Mouse (Mus musculus): ENCODE measurements around the gene Slc48a1. TPM values are rescaled to one million over a fixed set of nuclear protein-coding genes. Genes with fewer than 3 reads are reported as not detected.
A peak's percentile ranks its signal among the peaks of the same experiment; 100 is the strongest.

Gene Slc48a1
- polyA plus RNA-seq, 1 experiment from 2014 or later = 33.6 TPM

- ATAC-seq (ENCODE audit: low FRiP score) (peak; percentile 84), DNase-seq (ENCODE audit: low spot score, missing footprints) (peak; percentile 97)
- H3K27ac ChIP-seq (ENCODE audit: low read depth, low read length) = no peak within 1 kb of the TSS
Observed at GRCm38 (mm10) chr15:97767280-97768186, 10.8 kb upstream of the Slc48a1 start, which contains the start of gene Rapgef3. Gene Rapgef3, minus strand, starts transcription at chr15:97767972.

GRCm38 (mm10) chr15:97768192-97768591 lies 10.1 kb upstream of the Slc48a1 start:
- Histone ChIP-seq H3K27ac (ENCODE audit: low read depth, low read length) (no peak overlapping the region), H3K4me1 (ENCODE audit: control insufficient read depth, insufficient read depth, low read length) (peaks cover 19% of the 10 kb centered on the region), H3K4me2 (peak overlapping the region; percentile 93), H3K4me3 (ENCODE audit: low read depth, low read length) (peak overlapping the region; percentile 39), H3K27me3 (ENCODE audit: control insufficient read depth, insufficient read depth, low read length) (peaks cover 22% of the 10 kb centered on the region), H3K36me3 (ENCODE audit: control insufficient read depth, insufficient read depth, low read length) (no peaks in the 10 kb centered on the region), H3K9ac (ENCODE audit: low read length) (peak overlapping the region; percentile 62), H3K9me3 (ENCODE audit: control insufficient read depth, low read length) (no peaks in the 10 kb centered on the region)
- DNase-seq (ENCODE audit: low spot score, missing footprints) (no peak), ATAC-seq (ENCODE audit: low FRiP score) (peak; percentile 31; the same call in 1 of the 2 replicates)
- 1% methylated on average over 18 of the region's 18 CpGs for WGBS

More at GRCm38 (mm10) chr15:97767280-97768186, 10.8 kb upstream of the Slc48a1 start, which contains the start of gene Rapgef3:
- H3K9ac ChIP-seq (ENCODE audit: low read length) = peak within 1 kb of the TSS; percentile 62
- under 1% methylated on average over 42 of the region's 44 CpGs for WGBS
- H3K4me2 ChIP-seq = peak within 1 kb of the TSS; percentile 93
- H3K27me3 ChIP-seq (ENCODE audit: control insufficient read depth, insufficient read depth, low read length) = peaks cover 22% of the 10 kb centered on the region
- H3K4me1 ChIP-seq (ENCODE audit: control insufficient read depth, insufficient read depth, low read length) = peaks cover 19% of the 10 kb centered on the region
- H3K9me3 ChIP-seq (ENCODE audit: control insufficient read depth, low read length) = no peaks in the 10 kb centered on the region
- peak within 1 kb of the TSS; percentile 39 for H3K4me3 ChIP-seq (ENCODE audit: low read depth, low read length)
- H3K36me3 ChIP-seq (ENCODE audit: control insufficient read depth, insufficient read depth, low read length) = no peaks in the 10 kb centered on the region

- 76% methylated on average over 8 of the region's 8 CpGs for WGBS
- Histone ChIP-seq H3K36me3 (ENCODE audit: control insufficient read depth, insufficient read depth, low read length) (no peaks in the 10 kb centered on the region), H3K27ac (ENCODE audit: low read depth, low read length) (no peak overlapping the region), H3K27me3 (ENCODE audit: control insufficient read depth, insufficient read depth, low read length) (peaks cover 20% of the 10 kb centered on the region), H3K4me1 (ENCODE audit: control insufficient read depth, insufficient read depth, low read length) (peaks cover 19% of the 10 kb centered on the region), H3K4me2 (no peak overlapping the region), H3K4me3 (ENCODE audit: low read depth, low read length) (no peak overlapping the region), H3K9ac (ENCODE audit: low read length) (no peak overlapping the region), H3K9me3 (ENCODE audit: control insufficient read depth, low read length) (no peaks in the 10 kb centered on the region)
- ATAC-seq (ENCODE audit: low FRiP score) = no peak
- no peak for DNase-seq (ENCODE audit: low spot score, missing footprints)
Observed at GRCm38 (mm10) chr15:97770280-97770679, 8.0 kb upstream of the Slc48a1 start.

GRCm38 (mm10) chr15:97773108-97773507 lies 5.2 kb upstream of the Slc48a1 start:
- no peaks in the 10 kb centered on the region for H3K36me3 ChIP-seq (ENCODE audit: control insufficient read depth, insufficient read depth, low read length)
- H3K4me1 ChIP-seq (ENCODE audit: control insufficient read depth, insufficient read depth, low read length) = no peaks in the 10 kb centered on the region; the same call in 1 of the 2 replicates
- no peak overlapping the region for H3K4me2 ChIP-seq
- 0 out of 2 replicates have a peak, but pooled peaks cover 5% of the 10 kb centered on the region for H3K27me3 ChIP-seq (ENCODE audit: control insufficient read depth, insufficient read depth, low read length)
- DNase-seq (ENCODE audit: low spot score, missing footprints) (no peak), ATAC-seq (ENCODE audit: low FRiP score) (0 out of 2 replicates have a peak, but pooled peaks have one; percentile 33)
- no peak overlapping the region for H3K4me3 ChIP-seq (ENCODE audit: low read depth, low read length)
- no peaks in the 10 kb centered on the region for H3K9me3 ChIP-seq (ENCODE audit: control insufficient read depth, low read length)
- 25% methylated on average over 5 of the region's 5 CpGs for WGBS
- H3K27ac ChIP-seq (ENCODE audit: low read depth, low read length) = no peak overlapping the region
- H3K9ac ChIP-seq (ENCODE audit: low read length) = no peak overlapping the region

GRCm38 (mm10) chr15:97773961-97774370 lies 4.4 kb upstream of the Slc48a1 start:
- Histone ChIP-seq H3K9ac (ENCODE audit: low read length) (no peak overlapping the region), H3K36me3 (ENCODE audit: control insufficient read depth, insufficient read depth, low read length) (no peaks in the 10 kb centered on the region), H3K27ac (ENCODE audit: low read depth, low read length) (no peak overlapping the region), H3K4me2 (no peak overlapping the region), H3K4me3 (ENCODE audit: low read depth, low read length) (no peak overlapping the region), H3K27me3 (ENCODE audit: control insufficient read depth, insufficient read depth, low read length) (0 out of 2 replicates have a peak, but pooled peaks cover 3% of the 10 kb centered on the region), H3K4me1 (ENCODE audit: control insufficient read depth, insufficient read depth, low read length) (no peaks in the 10 kb centered on the region; the same call in 1 of the 2 replicates), H3K9me3 (ENCODE audit: control insufficient read depth, low read length) (no peaks in the 10 kb centered on the region)
- ATAC-seq (ENCODE audit: low FRiP score) (no peak), DNase-seq (ENCODE audit: low spot score, missing footprints) (no peak)
- 80% methylated on average over 5 of the region's 5 CpGs for WGBS

GRCm38 (mm10) chr15:97776514-97776913 lies 1.8 kb upstream of the Slc48a1 start:
- Histone ChIP-seq H3K27me3 (ENCODE audit: control insufficient read depth, insufficient read depth, low read length) (no peaks in the 10 kb centered on the region; the same call in 1 of the 2 replicates), H3K9ac (ENCODE audit: low read length) (no peak overlapping the region), H3K4me2 (no peak overlapping the region), H3K9me3 (ENCODE audit: control insufficient read depth, low read length) (no peaks in the 10 kb centered on the region), H3K4me3 (ENCODE audit: low read depth, low read length) (no peak overlapping the region), H3K36me3 (ENCODE audit: control insufficient read depth, insufficient read depth, low read length) (no peaks in the 10 kb centered on the region), H3K4me1 (ENCODE audit: control insufficient read depth, insufficient read depth, low read length) (no peaks in the 10 kb centered on the region; the same call in 1 of the 2 replicates), H3K27ac (ENCODE audit: low read depth, low read length) (no peak overlapping the region)
- DNase-seq (ENCODE audit: low spot score, missing footprints) (peak; percentile 92), ATAC-seq (ENCODE audit: low FRiP score) (no peak)
- WGBS = 10% methylated on average over 8 of the region's 8 CpGs

GRCm38 (mm10) chr15:97776919-97777318 lies 1.4 kb upstream of the Slc48a1 start:
- ATAC-seq (ENCODE audit: low FRiP score) (no peak), DNase-seq (ENCODE audit: low spot score, missing footprints) (no peak)
- no peak overlapping the region for H3K4me2 ChIP-seq
- no peak overlapping the region for H3K27ac ChIP-seq (ENCODE audit: low read depth, low read length)
- H3K36me3 ChIP-seq (ENCODE audit: control insufficient read depth, insufficient read depth, low read length) = no peaks in the 10 kb centered on the region
- no peaks in the 10 kb centered on the region for H3K9me3 ChIP-seq (ENCODE audit: control insufficient read depth, low read length)
- 84% methylated on average over 6 of the region's 6 CpGs for WGBS
- H3K9ac ChIP-seq (ENCODE audit: low read length) = no peak overlapping the region
- no peaks in the 10 kb centered on the region; the same call in 1 of the 2 replicates for H3K27me3 ChIP-seq (ENCODE audit: control insufficient read depth, insufficient read depth, low read length)
- no peak overlapping the region for H3K4me3 ChIP-seq (ENCODE audit: low read depth, low read length)
- no peaks in the 10 kb centered on the region; the same call in 1 of the 2 replicates for H3K4me1 ChIP-seq (ENCODE audit: control insufficient read depth, insufficient read depth, low read length)

- DNase-seq (ENCODE audit: low spot score, missing footprints) (no peak), ATAC-seq (ENCODE audit: low FRiP score) (no peak)
- H3K27ac ChIP-seq (ENCODE audit: low read depth, low read length) = no peak overlapping the region
- H3K4me3 ChIP-seq (ENCODE audit: low read depth, low read length) = no peak overlapping the region
- H3K36me3 ChIP-seq (ENCODE audit: control insufficient read depth, insufficient read depth, low read length) = no peaks in the 10 kb centered on the region
- no peak overlapping the region for H3K9ac ChIP-seq (ENCODE audit: low read length)
- WGBS = 65% methylated on average over 1 of the region's 1 CpGs
- H3K9me3 ChIP-seq (ENCODE audit: control insufficient read depth, low read length) = no peaks in the 10 kb centered on the region
- no peak overlapping the region for H3K4me2 ChIP-seq
- peaks cover 4% of the 10 kb centered on the region for H3K27me3 ChIP-seq (ENCODE audit: control insufficient read depth, insufficient read depth, low read length)
- H3K4me1 ChIP-seq (ENCODE audit: control insufficient read depth, insufficient read depth, low read length) = peaks cover 7% of the 10 kb centered on the region
Observed at GRCm38 (mm10) chr15:97779576-97779975, 1.3 kb downstream of the Slc48a1 start.

- Histone ChIP-seq H3K4me1 (ENCODE audit: control insufficient read depth, insufficient read depth, low read length) (peaks cover 7% of the 10 kb centered on the region), H3K9ac (ENCODE audit: low read length) (no peak overlapping the region), H3K27ac (ENCODE audit: low read depth, low read length) (no peak overlapping the region), H3K27me3 (ENCODE audit: control insufficient read depth, insufficient read depth, low read length) (peaks cover 4% of the 10 kb centered on the region), H3K4me2 (no peak overlapping the region), H3K9me3 (ENCODE audit: control insufficient read depth, low read length) (no peaks in the 10 kb centered on the region), H3K4me3 (ENCODE audit: low read depth, low read length) (no peak overlapping the region), H3K36me3 (ENCODE audit: control insufficient read depth, insufficient read depth, low read length) (no peaks in the 10 kb centered on the region)
- WGBS = 73% methylated on average over 12 of the region's 12 CpGs
- ATAC-seq (ENCODE audit: low FRiP score) = no peak
- no peak for DNase-seq (ENCODE audit: low spot score, missing footprints)
Observed at GRCm38 (mm10) chr15:97780611-97781031, 2.3 kb downstream of the Slc48a1 start.
